Mouse (Mus musculus) layer of hippocampus, adult 2 months (tissue): ENCODE data around the gene Irf2bp2. TPM values are rescaled to one million over a fixed set of nuclear protein-coding genes. Genes with fewer than 3 reads are reported as not detected.
"Not testable (repeated sequence)": the region's sequence is repeated elsewhere in the genome, so short reads cannot be mapped to it uniquely, and the experiment has no call there.

Experiments
- DNase-seq, 2 experiments: peaks; one replicate each; pipeline ENCODE4 v3.0.0; 2022; ENCODE audit warnings: low spot score in 2 of 2
- H3K27ac ChIP-seq: fragments of 200-600 bp; 2 replicates; pipeline ENCODE4 v1.8.1; 2022
- H3K4me3 ChIP-seq: fragments of 200-600 bp; 2 replicates; pipeline ENCODE4 v1.8.1; 2022; ENCODE audit warnings: mild to moderate bottlenecking
- CTCF ChIP-seq: fragments of 200-600 bp; conservative IDR thresholded peaks from 2 replicates; pipeline ENCODE4 v1.8.1; 2022; ENCODE audit warnings: antibody characterized with exemption, mild to moderate bottlenecking, moderate library complexity
- total RNA-seq, 2 experiments: library from RNA; stranded (reverse); gene quantifications; 2 replicates each; pipeline ENCODE4 v1.2.3; 2021

The Irf2bp2 gene
- total RNA-seq, 2 experiments from 2014 or later, result 53.0 to 60.4 TPM

- no peak for DNase-seq
- Histone ChIP-seq H3K4me3 (no peak overlapping the region), H3K27ac (no peak overlapping the region)
- TF ChIP-seq CTCF, result no peak
Observed at GRCm38 (mm10) chr8:126615765-126616164, 22.0 kb upstream of the Irf2bp2 start.

GRCm38 (mm10) chr8:126614740-126615132 is 20.9 kb upstream of the Irf2bp2 start:
- Histone ChIP-seq H3K27ac (no peak overlapping the region), H3K4me3 (no peak overlapping the region)
- no peak for TF ChIP-seq CTCF
- no peak for DNase-seq

- H3K27ac ChIP-seq, result no peak overlapping the region
- TF ChIP-seq CTCF, result no peak
- no peak for DNase-seq
- no peak overlapping the region for H3K4me3 ChIP-seq
Observed at GRCm38 (mm10) chr8:126614062-126614739, 20.4 kb upstream of the Irf2bp2 start.

- no peak overlapping the region for H3K4me3 ChIP-seq
- DNase-seq, result no peak
- TF ChIP-seq CTCF, result no peak
- H3K27ac ChIP-seq, result no peak overlapping the region
Observed at GRCm38 (mm10) chr8:126613143-126613542, 19.4 kb upstream of the Irf2bp2 start.

GRCm38 (mm10) chr8:126612739-126613138 is 19.0 kb upstream of the Irf2bp2 start:
- no peak for TF ChIP-seq CTCF

GRCm38 (mm10) chr8:126610713-126611112 is 16.9 kb upstream of the Irf2bp2 start:
- Histone ChIP-seq H3K27ac (no peak overlapping the region), H3K4me3 (no peak overlapping the region)
- no peak for DNase-seq
- no peak for TF ChIP-seq CTCF

More at GRCm38 (mm10) chr8:126612739-126613138, 19.0 kb upstream of the Irf2bp2 start:
- DNase-seq, result no peak
- H3K27ac ChIP-seq, result no peak overlapping the region
- H3K4me3 ChIP-seq, result no peak overlapping the region

GRCm38 (mm10) chr8:126609556-126610263 is 15.9 kb upstream of the Irf2bp2 start:
- no peak for TF ChIP-seq CTCF
- Histone ChIP-seq H3K4me3 (no peak overlapping the region), H3K27ac (no peak overlapping the region)
- no peak for DNase-seq

- H3K27ac ChIP-seq, result peak overlapping the region; percentile 67
- TF ChIP-seq CTCF, result no peak
- H3K4me3 ChIP-seq, result no peak overlapping the region
- no peak for DNase-seq
Observed at GRCm38 (mm10) chr8:126603241-126603947, 9.6 kb upstream of the Irf2bp2 start.

GRCm38 (mm10) chr8:126602641-126603040 is 8.9 kb upstream of the Irf2bp2 start:
- no peak overlapping the region for H3K4me3 ChIP-seq
- no peak for DNase-seq
- H3K27ac ChIP-seq, result peak overlapping the region; percentile 67
- no peak for TF ChIP-seq CTCF

GRCm38 (mm10) chr8:126601325-126601724 is 7.5 kb upstream of the Irf2bp2 start:
- no peak overlapping the region for H3K4me3 ChIP-seq
- no peak for TF ChIP-seq CTCF
- H3K27ac ChIP-seq, result peak overlapping the region; percentile 11; the same call in 1 of the 2 replicates
- DNase-seq, result no peak

GRCm38 (mm10) chr8:126600816-126601243 is 7.0 kb upstream of the Irf2bp2 start:
- peak overlapping the region; percentile 11; the same call in 1 of the 2 replicates for H3K27ac ChIP-seq
- TF ChIP-seq CTCF, result no peak

GRCm38 (mm10) chr8:126600388-126600787 is 6.6 kb upstream of the Irf2bp2 start:
- H3K27ac ChIP-seq, result 0 out of 2 replicates have a peak overlapping the region, but pooled peaks have one; percentile 11
- DNase-seq, H3K4me3 ChIP-seq: not testable (repeated sequence)

More at GRCm38 (mm10) chr8:126600816-126601243, 7.0 kb upstream of the Irf2bp2 start:
- DNase-seq, result no peak
- no peak overlapping the region for H3K4me3 ChIP-seq

GRCm38 (mm10) chr8:126599297-126599696 is 5.5 kb upstream of the Irf2bp2 start:
- no peak overlapping the region for H3K4me3 ChIP-seq
- no peak overlapping the region for H3K27ac ChIP-seq
- TF ChIP-seq CTCF, result no peak
- no peak for DNase-seq
